Mouse (Mus musculus) thymus, postnatal 14 days (tissue): Measurements from ENCODE around the gene Rps6kl1.

Source experiments
- DNase-seq: peaks from one replicate; pipeline ENCODE4 v3.0.0; 2021

Rps6kl1 gene

DNA sequence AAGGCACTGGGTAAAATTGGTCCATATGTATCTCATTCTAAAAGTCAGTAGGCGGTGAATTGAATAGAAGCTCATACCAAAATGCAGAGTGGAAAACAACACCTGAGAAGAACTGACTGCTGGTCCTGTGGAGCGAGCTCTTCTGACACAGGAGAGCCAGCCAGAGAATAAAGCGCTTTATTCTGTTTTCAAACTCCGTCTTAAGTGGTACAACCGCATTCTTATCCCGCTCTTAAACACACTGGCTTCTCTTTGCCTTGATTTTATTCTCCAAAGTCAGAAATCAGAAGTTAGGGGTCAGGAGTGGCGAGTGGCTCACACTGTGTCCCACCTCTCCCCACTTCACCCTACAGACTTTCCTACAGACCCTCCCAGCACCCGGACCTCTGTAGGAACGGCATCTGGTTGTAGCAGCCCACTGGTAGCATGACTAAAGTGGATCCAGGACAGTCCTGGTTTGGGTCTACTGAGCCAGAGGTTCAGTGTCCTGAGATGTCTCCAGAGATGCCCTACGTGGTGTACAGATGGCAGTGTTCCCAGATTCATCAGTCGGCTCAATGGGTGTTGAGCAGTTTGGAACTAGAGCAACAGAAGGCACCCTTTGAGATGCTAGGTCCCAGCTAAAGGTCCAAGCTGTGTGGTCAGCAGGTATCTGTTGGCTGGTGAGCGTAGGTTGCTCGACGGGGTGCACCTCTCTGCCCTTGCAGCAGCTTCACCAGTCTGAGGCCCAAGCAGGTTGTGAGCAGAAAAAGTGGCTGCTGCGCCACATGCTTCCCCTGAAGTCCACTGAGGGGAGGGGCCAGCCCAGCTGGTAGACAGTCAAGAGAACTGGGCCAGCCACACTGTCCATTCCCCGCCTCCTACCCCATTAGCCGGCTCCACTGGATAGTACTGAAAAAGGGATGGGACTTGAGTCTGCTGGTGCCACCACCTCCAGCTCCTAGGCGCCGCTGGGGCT lies 15.3 kb downstream of the Rps6kl1 start:
- DNase-seq, result no peak

DNA sequence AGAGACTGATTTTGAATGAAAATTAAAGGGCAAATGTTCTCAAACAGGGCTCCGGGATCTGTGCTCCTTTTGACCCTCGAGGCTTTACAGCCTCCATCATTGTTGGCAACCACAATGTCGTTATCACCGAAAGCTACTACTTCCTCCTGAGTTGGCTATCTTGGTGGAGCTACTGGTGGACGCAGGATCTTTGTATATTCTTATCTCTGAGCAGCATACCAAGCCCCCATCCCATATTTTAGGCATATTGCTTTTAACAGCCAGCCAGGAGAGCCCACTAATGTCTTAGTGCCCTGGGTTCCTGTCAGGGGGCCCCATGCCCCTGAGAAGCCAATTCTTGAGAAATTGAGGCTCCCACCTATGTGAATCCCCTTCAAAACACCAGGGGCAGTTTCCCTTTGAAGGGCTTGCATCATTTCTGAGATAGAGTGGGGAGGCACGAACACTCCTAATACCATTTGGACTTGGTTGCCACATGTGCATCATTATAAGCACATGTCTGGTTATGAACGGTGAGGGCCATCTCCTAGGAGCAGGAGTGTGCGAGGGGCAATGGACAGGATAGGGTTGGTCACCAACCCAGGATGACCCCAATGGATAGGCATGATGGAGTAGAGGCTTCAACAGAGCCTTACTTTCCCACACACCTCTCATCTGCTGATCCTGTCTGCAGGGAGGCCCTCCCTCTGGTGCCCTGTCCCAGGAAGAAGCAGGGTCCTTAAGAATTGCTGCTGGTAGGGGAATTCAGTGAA lies 16.8 kb downstream of the Rps6kl1 start:
- DNase-seq, result no peak

DNA sequence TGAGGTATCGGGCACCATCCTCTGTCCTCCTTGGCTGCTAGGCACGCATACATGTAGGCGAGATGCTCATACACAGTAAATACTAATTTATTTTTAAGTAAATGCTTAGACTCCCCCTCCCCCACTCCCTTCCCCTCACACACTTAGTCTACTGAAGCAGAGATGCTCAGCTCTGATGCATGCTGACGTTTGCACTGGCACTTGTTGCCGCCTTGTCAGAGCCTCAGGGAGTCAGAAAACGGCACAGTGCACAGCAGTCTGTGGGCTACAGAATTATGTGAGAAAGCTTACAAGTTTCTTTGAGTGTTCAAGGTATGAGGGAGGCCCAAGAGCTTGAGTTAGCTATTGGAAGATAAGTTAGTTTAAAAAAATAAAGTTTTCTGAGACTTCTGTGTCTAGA lies 19.7 kb downstream of the Rps6kl1 start:
- no peak for DNase-seq

DNA sequence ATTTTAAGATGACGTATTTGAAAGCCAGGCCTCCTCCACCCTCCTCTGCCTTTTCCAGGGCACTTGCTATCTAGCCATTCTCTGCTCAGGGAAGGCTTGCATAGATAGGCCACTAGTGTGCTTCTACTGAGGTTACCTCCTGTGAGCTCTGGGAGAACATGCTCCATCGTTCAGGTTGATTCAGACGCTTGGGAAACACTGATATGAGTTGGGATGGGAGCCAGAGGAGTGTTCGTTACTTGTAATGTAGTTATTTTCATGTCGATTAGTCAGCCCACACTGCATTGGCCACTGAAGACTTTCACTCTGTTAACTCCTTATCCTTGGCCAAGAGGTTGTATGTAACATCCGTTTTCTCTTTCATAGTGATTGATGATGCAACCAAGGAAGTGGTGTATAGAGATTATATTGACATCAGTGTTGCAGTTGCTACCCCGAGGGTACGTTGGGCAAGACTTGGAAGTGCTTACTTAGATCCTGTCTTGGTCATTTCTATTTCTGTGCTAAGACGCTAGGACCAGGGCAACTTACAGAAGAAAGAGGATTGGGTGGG lies 21.6 kb downstream of the Rps6kl1 start:
- no peak for DNase-seq

DNA sequence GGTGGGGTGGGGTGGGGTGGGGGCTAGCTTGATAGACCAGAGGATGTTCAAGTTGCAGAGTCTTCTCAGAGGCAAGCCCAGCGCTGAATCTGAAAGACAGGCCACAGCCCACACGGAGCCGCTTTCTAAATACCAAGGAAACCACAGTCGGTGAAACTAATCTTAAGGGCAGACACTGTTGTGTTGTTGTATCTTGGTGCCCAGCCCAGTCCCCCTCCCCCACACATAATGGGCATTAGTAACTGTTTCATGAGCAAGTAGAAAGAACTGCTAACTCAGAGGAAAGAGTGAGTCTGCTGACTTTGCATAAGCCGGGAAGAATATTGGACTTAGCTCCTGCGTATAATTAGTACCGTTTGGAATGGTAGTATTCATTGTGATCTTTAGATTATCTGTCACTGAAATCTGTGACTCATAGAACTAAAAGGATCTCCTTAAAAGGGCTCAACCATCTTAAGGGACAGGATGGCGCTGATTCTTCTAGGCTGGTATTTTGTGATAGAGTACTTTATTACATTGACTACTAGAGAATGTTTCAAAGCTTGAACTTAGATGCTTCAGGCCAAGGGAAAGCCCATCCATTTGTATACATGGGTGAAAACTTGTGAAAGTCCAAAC lies 24.0 kb downstream of the Rps6kl1 start:
- no peak for DNase-seq

DNA sequence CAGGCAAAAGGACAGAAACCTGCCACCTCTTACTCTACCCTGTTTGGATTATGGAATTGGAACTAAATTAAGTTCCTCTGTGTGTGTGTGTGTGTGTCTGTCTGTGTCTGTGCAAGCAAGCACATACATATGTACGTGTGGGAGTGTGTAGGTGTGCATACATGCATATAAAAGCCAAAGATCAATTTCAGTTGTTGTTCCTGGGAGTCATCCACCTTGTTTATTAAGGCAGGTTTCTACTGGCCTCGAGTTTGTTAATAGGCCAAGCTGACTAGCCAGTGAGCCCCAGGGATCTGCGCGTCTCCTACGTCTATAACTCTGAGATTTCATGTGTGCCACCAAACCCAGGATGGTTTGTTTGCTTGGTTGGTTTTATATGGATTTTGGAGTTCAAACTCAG lies 26.3 kb downstream of the Rps6kl1 start:
- no peak for DNase-seq

DNA sequence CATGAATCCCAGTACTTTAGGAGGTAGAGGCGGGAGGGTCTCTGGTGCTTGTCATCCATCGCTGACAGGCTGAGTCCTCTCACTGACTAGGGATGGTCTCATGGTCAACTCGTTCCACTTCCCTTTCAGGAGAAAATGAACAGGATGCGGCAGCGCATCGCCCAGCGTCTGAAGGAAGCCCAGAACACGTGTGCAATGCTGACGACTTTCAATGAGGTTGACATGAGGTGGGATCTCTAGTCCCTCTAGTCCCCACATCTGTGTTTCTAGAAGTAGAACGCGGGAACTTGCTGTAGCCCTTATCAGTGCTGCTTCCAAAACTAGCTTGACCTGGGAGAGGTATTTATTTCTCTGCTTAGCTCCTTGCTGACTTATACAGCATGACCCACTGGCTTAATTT lies 27.4 kb downstream of the Rps6kl1 start:
- peak; percentile 37 for DNase-seq

DNA sequence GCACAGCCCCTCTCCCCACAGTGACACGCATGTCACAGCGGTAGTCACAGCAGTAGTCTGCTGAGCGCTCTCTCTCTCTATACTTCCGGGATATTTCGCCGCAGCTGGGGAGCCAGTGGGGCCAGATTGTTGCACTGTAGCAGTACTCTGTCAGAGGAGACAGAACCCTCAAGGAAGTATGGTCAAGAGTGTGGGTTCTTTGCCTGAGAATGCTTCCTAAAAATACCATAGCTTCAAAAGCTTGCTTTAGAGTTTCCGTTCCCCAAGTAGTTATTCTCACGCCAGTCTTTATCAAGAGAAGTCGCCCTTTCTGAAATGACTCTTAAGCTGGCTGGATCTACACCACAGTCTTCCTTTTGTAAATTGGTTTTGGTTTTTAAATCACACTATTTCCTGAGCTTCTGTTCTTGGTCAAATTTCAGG lies 27.9 kb downstream of the Rps6kl1 start:
- peak; percentile 77 for DNase-seq

DNA sequence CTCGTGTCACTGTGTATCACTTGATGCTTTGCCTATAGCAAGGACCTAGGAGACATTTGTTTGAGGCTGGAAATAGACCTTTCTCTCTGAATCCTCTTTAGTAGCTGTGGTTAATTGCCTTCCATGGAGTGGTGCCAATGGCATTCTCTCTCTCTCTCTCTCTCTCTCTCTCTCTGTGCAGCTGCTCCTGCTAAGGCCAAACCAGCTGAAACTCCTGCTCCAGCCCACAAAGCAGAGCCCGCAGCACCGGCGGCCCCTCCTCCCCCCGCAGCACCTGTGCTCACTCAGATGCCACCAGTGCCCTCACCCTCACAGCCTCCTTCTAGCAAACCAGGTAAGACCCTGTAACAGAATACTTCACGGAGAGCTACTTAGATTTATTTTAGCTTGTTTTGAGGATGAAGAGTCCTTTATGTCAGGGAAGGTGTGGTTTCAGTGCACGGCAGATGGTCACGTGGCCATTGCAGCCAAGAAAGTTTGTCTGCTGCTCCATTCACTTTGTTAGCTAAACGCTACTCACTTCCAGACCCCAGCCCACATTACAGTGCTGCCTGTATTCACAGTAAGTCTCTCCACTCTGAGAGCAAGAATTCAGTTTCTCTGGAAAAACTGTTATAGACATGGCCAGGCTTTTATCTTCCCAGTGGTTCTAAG lies 29.1 kb downstream of the Rps6kl1 start:
- DNase-seq, result peak; percentile 81

DNA sequence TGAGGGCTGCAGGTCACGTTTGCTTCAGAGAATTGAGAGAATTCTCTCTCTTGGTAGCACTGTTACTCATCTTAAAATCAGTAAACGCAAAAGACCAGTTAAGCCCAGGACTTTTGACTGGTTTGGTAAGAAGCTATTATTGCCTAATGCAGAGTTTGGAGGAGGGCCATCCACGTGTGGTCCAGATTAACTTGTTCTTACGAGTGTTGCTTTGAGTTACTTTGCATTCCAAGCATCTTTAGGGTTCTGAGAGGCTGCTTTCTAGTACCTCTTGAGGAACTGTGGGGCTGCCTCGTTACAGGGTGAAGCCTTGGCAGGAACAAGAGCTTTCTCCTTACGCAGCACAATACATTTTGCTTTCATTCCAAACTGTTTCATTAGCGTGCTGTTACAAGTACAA lies 35.4 kb downstream of the Rps6kl1 start:
- no peak for DNase-seq

DNA sequence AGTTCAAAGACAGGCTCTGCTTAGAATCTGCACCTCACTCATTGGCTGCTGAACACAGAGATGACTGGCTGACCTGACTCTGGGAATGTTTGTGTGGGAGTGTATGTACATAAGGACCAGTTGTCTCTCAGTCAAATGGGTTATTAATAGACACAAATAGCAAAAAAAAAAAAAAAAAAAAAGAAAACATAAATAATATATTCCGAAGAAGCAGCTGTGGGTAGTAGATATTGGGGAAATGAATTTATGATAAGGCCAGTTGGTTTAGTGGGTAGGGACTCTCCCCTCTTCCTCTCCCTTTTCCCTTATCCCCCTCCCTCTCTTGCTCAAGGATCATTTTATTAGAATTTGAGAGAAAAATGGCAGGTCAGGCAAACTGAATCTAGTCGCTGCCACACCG lies 37.1 kb downstream of the Rps6kl1 start:
- DNase-seq, result no peak

DNA sequence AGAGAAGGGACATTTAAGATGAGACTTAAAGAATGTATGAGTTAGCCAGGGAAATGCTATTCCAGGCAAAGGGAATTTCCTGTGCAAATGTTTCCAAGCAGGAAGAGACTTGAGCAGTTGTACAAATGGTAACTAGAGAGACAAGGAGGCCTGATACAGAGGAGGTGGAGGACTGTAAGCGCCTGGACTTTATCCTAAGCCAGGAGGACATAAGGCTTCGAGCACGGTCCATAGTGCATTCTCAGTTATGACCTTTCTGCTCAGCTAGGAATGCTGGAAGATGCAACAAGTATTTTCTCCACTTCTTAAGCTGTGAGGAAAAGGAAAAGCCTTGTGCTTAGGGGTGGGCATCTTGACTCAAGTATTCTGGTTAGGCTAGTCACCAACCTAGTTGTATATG lies 37.7 kb downstream of the Rps6kl1 start:
- no peak for DNase-seq

DNA sequence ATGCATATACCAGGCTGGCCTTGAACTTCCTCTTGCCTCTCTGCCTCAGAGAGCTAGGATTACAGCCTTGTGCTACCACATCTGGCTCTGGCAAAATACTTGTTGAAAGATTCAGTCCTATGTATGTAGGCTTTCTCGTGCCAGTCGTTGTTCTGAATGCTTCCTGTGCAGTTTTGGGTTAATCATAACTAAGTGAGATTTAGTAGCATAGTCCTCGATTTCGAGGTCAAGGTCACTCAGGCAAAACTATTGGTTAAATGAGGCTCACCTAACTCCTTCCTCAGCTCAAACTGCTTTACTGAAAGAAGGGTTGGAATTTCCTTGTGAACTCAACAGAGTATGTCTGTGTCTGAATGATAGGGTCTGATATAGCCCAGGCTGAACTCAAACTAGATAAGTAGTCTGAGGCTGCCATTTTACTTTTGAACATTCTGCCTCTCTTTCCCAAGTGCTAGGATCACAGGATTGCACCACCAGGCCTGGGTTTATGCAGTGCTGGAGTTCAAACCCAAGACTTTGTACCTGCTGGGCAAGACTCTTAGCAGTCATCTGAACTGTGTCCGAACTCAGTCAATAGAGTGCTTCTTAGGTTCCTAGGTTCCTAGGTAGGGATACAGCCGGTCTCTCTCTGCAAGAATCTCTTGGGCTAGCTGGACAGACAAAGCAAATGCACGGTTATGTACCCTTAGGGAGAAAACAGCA lies 38.4 kb downstream of the Rps6kl1 start:
- no peak for DNase-seq

DNA sequence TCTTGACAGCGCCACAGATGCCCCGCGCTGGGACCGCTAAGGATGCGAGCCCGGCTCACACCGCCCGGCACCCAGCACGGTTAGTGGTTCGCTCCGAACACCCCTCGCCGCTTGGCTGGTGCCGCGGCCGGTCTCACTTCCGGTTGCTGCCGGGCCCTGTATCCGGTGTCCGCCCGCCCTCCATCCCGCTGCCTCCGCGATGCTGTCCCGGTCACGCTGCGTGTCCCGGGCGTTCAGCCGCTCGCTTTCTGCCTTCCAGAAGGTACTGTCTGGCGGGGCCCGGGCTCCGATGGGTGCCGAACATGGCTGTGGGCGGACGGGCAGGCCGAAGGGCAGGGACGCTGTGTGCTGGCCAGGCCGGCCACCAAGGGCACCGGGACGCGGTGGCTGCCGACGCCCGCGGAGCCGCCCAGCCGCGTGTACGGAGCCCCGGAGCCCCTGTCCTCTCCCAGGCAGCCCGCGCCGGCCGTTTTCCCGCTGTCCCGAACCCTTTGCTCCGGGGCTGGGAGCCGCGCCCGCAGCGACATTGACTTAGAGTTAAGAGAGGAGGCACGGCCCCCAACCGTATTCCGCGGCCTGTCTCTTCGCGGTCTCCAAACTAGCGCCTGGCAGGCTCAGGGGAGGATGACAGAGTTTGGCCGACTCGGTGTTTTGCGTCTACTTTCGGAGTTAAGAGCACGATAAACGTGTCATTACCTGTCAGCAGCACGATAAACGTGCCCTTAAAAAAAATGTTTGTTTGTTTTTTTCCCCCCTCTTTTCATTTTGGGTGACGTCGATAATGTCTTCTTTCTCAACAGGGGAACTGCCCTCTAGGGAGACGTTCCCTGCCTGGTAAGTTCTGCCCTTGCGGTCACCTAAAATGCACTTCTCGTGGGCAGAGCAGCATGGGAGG lies 40.1 kb downstream of the Rps6kl1 start, which contains the start of the genes Prox2 and Dlst:
TSS of gene Prox2 (minus strand) at position 62 of the 895 bp plus-strand sequence.
TSS of gene Dlst (plus strand) at position 136 of the 895 bp plus-strand sequence.
- peak; percentile 88 for DNase-seq

DNA sequence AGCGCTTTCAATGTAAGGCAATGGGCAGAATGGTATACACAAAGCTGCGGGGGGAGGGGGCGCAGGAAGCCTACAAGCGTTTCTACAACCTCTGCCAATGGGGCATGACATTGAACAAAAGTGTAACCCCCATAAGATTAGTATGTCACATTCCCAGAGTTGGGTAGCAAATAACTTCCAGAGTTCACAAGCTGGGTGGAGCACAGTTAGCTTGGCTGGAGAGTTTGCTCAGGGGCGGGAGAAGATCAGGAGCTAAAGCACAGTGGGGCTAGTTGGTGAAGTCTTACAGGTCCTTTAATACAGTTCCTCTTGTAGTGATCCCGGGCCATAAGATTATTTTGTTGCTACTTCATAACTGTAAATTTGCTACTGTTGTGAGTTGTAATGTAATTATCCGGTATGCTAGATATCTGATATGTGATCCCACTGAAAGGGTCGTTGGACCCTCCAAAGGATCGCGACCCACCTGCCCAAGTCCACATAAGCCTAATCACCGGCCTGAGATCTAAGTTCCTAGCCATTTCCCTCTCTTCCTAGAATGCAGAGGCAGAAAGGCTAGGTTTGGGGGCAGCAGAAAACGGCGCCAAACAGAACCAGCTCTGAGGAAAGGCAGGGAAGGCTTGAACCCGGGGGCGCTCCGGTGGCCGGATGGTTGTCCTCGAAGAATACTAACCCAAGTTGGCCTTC lies 40.9 kb downstream of the Rps6kl1 start:
- peak; percentile 45 for DNase-seq

DNA sequence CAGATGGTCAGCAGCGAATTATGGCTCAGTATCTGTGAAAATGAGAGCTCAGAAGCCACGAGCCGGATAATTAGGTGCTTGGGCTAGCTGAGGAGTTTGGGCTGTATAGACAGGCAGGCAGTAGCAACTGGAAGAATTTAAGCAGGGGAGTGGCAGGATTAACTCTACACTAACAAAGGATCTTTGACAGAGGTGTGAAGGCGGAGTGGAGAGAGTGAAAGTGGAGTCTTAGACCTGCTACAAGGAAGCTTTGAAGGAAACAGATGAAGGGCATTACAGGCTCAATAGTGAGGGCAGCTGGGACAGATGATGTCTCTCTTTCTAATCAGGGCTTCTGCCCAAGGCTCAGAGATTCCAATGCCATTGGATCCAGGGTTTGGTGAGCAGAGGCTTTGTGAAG lies 41.6 kb downstream of the Rps6kl1 start:
- no peak for DNase-seq

DNA sequence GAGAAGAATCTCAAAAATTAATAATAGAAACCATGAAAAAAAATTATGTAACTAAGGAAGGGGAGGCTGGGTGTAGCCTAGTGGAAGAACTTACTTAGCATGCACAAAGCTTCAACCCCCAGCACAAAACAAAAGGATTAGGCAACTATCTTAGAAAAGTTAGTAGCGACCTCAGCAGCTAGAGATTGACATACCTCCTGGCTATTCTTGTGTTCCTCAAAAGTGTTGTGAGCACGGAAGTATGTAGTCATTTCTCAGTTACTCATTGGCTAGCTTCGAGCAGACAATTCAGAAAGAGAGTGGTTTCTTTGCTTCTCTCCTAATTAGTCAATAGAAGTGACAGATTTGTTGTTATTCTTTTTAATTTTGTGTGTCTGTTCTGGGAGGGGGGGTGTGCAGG lies 42.4 kb downstream of the Rps6kl1 start:
- no peak for DNase-seq

DNA sequence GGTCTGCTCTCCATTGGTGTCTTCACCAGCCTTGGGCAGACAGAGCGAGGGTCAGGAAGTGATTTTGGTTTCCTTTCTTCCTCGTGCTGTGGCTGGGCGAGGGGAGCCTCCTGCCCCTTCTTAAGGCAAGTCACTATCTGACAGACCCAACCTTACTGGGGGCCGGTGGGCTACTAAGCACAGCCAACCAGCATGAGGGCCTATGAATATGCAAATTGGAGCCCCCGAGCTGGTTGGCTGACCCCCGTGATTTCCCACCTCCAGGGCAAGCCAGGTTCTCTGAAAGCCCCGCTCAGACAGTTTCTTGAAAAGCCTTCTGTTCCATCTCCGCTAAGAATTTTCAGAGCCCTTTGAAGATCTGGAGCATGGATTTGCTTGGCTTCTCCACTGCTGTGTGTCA lies 44.8 kb downstream of the Rps6kl1 start:
- DNase-seq, result no peak

DNA sequence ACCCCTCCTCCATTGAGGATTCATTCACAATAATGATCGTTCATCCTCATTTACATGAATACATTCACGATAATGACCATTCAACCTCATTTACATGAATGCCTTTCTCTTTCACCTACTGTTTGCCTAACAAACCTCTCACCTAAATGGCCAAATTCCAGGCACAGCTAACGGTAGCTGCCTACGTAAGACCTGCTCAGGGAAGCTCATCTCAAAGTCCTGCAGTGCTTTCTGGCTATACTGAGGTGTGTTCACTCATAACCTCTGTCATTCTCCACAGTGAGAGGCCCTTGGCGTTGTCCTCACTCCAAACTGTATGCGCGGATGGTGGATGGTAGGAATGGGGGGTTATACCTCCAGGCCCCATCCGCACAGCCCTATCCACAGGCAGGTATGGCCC lies 46.3 kb downstream of the Rps6kl1 start:
- no peak for DNase-seq

DNA sequence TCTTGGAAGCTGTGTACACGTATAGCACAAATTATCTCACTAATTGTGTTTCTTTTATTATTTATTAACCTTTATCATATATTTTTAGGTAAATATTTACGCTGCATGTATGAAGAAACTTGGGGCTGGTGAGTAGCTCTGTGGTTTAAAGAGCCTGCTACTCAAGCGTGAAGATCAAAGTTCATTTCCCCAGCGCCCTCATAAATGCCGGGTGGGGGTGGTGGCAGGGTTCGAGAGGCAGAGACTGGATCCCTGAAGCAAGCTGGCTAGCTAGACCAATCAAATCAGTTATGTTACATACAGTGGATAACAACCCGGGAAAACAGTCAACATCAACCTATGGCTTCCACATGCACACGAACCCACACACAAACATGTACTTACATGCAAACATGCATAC lies 48.0 kb downstream of the Rps6kl1 start:
- DNase-seq, result no peak
